Mouse (Mus musculus) ovary, postnatal 14 days (tissue): ENCODE results near the gene Eif4h.

Experiments used
- DNase-seq: peaks from one replicate; pipeline ENCODE4 v3.0.0; 2022; ENCODE audit warnings: low spot score

The Eif4h gene

GRCm38 (mm10) chr5:134607121-134607520 is 32.2 kb downstream of the Eif4h start:
- no peak for DNase-seq

- DNase-seq = no peak
Measured at GRCm38 (mm10) chr5:134606314-134606713, 33.0 kb downstream of the Eif4h start.

GRCm38 (mm10) chr5:134604376-134604775 is 34.9 kb downstream of the Eif4h start:
- DNase-seq = no peak

GRCm38 (mm10) chr5:134597711-134598110 is 41.6 kb downstream of the Eif4h start:
- no peak for DNase-seq

- DNase-seq = no peak
Measured at GRCm38 (mm10) chr5:134593093-134593492, 46.2 kb downstream of the Eif4h start.

- no peak for DNase-seq
Measured at GRCm38 (mm10) chr5:134592026-134592581, 47.2 kb downstream of the Eif4h start.

GRCm38 (mm10) chr5:134589900-134590299 is 49.4 kb downstream of the Eif4h start:
- no peak for DNase-seq

GRCm38 (mm10) chr5:134584798-134585197 is 54.5 kb downstream of the Eif4h start:
- no peak for DNase-seq

GRCm38 (mm10) chr5:134583884-134584213 is 55.4 kb downstream of the Eif4h start:
- no peak for DNase-seq

- no peak for DNase-seq
Measured at GRCm38 (mm10) chr5:134583006-134583883, 56.0 kb downstream of the Eif4h start.

- peak; percentile 96 for DNase-seq
Measured at GRCm38 (mm10) chr5:134582221-134582907, 56.9 kb downstream of the Eif4h start.

- DNase-seq = no peak
Measured at GRCm38 (mm10) chr5:134581146-134581545, 58.1 kb downstream of the Eif4h start, which contains the start of gene Rfc2. Rfc2 (plus strand) TSS chr5:134581366.

GRCm38 (mm10) chr5:134579135-134579534 is 60.2 kb downstream of the Eif4h start:
- DNase-seq = no peak

- DNase-seq = no peak
Measured at GRCm38 (mm10) chr5:134577534-134577933, 61.8 kb downstream of the Eif4h start.

- DNase-seq = no peak
Measured at GRCm38 (mm10) chr5:134576517-134577220, 62.6 kb downstream of the Eif4h start.

- DNase-seq = no peak
Measured at GRCm38 (mm10) chr5:134575833-134576232, 63.5 kb downstream of the Eif4h start.

GRCm38 (mm10) chr5:134572508-134573214 is 66.6 kb downstream of the Eif4h start:
- no peak for DNase-seq

- DNase-seq = no peak
Measured at GRCm38 (mm10) chr5:134571730-134572507, 67.4 kb downstream of the Eif4h start.
